Mouse (Mus musculus) myocyte (in vitro differentiated cells): Measurements from ENCODE around the gene Fbxl5.

Source experiments
- CEBPB ChIP-seq: IDR thresholded peaks from 2 replicates; pipeline ENCODE4 v1.6.1; 2011; ENCODE audit warnings: mild to moderate bottlenecking, moderate library complexity; ENCODE audit not compliant: poor library complexity, insufficient read depth, severe bottlenecking
- E2F4 ChIP-seq: IDR thresholded peaks from one replicate; pipeline ENCODE4 v1.6.1; 2011; ENCODE audit warnings: mild to moderate bottlenecking, control low read depth, moderate library complexity; ENCODE audit not compliant: insufficient read depth
- MAX ChIP-seq: IDR thresholded peaks from one replicate; pipeline ENCODE4 v1.6.1; 2011; ENCODE audit warnings: low read depth, mild to moderate bottlenecking, control low read depth
- MYOG ChIP-seq, 3 experiments: IDR thresholded peaks; one replicate each; pipeline ENCODE4 v1.6.1; 2011; ENCODE audit warnings: control low read depth in 2 of 3, low read depth in 2 of 3, mild to moderate bottlenecking in 2 of 3; ENCODE audit not compliant: insufficient read length in 2 of 3, control insufficient read depth in 1 of 3, insufficient read depth in 1 of 3
- POLR2A ChIP-seq: IDR thresholded peaks from one replicate; pipeline ENCODE4 v1.6.1; 2011; ENCODE audit warnings: low read depth, mild to moderate bottlenecking, control low read depth, moderate library complexity; ENCODE audit not compliant: insufficient read length
- POLR2AphosphoS2 ChIP-seq: IDR thresholded peaks from one replicate; pipeline ENCODE4 v1.6.1; 2011; ENCODE audit warnings: low read depth, control low read depth; ENCODE audit not compliant: insufficient read length
- REST ChIP-seq: IDR thresholded peaks from one replicate; pipeline ENCODE4 v1.6.1; 2011; ENCODE audit warnings: mild to moderate bottlenecking, control low read depth, moderate library complexity; ENCODE audit not compliant: insufficient read depth, insufficient read length
- SRF ChIP-seq: IDR thresholded peaks from one replicate; pipeline ENCODE4 v1.6.1; 2011; ENCODE audit warnings: low read depth; ENCODE audit not compliant: control insufficient read depth, insufficient read length
- TCF12 ChIP-seq: IDR thresholded peaks from one replicate; pipeline ENCODE4 v1.6.1; 2011; ENCODE audit warnings: mild to moderate bottlenecking, control low read depth; ENCODE audit not compliant: poor library complexity, insufficient read depth, severe bottlenecking
- TCF3 ChIP-seq: IDR thresholded peaks from one replicate; pipeline ENCODE4 v1.6.1; 2011; ENCODE audit warnings: low read depth, control low read depth; ENCODE audit not compliant: insufficient read length
- USF1 ChIP-seq: IDR thresholded peaks from one replicate; pipeline ENCODE4 v1.6.1; 2011; ENCODE audit warnings: low read depth, mild to moderate bottlenecking, control low read depth, moderate library complexity

GRCm38 (mm10) chr5:43783996-43784395 is 37.4 kb downstream of the Fbxl5 start:
- TF ChIP-seq POLR2A (no peak), TCF12 (no peak), USF1 (no peak), POLR2AphosphoS2 (no peak), E2F4 (no peak), MAX (no peak), TCF3 (no peak), MYOG (IDR thresholded peaks at IDR 0.05; ENCODE audit: control insufficient read depth in 1 of 3, insufficient read depth in 1 of 3, insufficient read length in 2 of 3, low read depth in 2 of 3) (no peak), SRF (no peak), CEBPB (no peak), REST (no peak)
